Mouse (Mus musculus): ENCODE results near the gene Il21r. TPM values are rescaled to one million over a fixed set of nuclear protein-coding genes. Genes with fewer than 3 reads are reported as not detected.

Gene Il21r
- polyA plus RNA-seq, 1 experiment from 2014 or later, result 0.18 TPM

DNA sequence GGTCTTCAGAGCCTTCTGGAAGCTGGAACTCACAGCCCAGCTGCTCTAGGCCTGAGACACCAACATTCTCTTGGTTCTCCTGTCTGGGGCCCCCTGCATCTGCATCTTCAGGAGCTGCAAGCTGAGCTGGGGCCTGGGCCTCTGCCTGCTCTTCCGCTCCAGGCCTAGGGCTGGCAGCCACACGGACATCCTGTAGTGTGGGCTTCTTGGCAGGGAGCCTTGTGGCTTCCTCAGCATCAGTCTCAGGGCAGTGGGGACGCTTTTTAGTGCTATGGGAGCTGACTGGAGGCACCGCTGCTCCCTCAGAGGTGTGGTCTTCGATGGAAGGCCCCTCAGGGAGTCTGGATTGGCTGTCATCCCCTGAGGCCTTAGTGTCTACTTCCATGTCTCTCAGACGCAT, 40.7 kb downstream of the Il21r start:
- TF ChIP-seq CTCF (IDR thresholded peaks at IDR 0.05; ENCODE audit: low read depth), result no peak
- H3K4me3 ChIP-seq (replicated peaks; ENCODE audit: low read depth, low read length), result no peak overlapping the region
- H3K27me3 ChIP-seq (ENCODE audit: insufficient read depth, low read length), result no peaks in the 10 kb centered on the region
- 75% methylated on average over 6 of the region's 6 CpGs for WGBS
- DNase-seq (ENCODE audit: low spot score) (no peak), ATAC-seq (replicated peaks; ENCODE audit: low FRiP score, low read depth) (no peak)
- peaks cover 87% of the 10 kb centered on the region for H3K36me3 ChIP-seq (ENCODE audit: insufficient read depth, low read length)
- no peaks in the 10 kb centered on the region for H3K4me1 ChIP-seq (replicated peaks; ENCODE audit: insufficient read depth, low read length)
- no peak overlapping the region for H3K27ac ChIP-seq
- H3K9ac ChIP-seq (ENCODE audit: low read depth, low read length), result no peak overlapping the region
- no peaks in the 10 kb centered on the region for H3K9me3 ChIP-seq (replicated peaks; ENCODE audit: low read length)
- H3K4me2 ChIP-seq (ENCODE audit: low read length), result no peak overlapping the region

DNA sequence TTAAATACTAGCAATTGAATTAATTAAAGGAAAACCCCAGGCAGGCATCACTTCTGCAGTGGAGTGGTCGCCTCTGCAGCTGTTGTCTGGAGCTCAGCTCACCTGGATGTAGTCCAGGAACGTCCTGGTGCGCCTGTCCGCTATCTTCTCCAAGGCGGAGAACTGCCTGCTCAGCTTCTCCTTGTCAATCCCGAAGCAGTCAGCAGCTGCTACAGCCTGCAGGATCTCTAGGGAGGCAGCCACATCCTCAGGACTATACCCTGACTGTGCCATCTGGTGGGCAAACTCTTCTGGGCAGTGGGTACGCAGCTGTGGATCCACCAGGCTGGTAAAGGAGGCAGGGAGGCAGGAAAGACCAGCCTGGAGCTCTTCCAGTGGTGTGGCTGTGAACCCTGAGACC, 42.2 kb downstream of the Il21r start:
- WGBS, result 88% methylated on average over 7 of the region's 7 CpGs
- Histone ChIP-seq H3K4me3 (replicated peaks; ENCODE audit: low read depth, low read length) (no peak overlapping the region), H3K9me3 (replicated peaks; ENCODE audit: low read length) (no peaks in the 10 kb centered on the region), H3K9ac (ENCODE audit: low read depth, low read length) (no peak overlapping the region), H3K36me3 (ENCODE audit: insufficient read depth, low read length) (peaks cover 98% of the 10 kb centered on the region), H3K27ac (no peak overlapping the region), H3K27me3 (ENCODE audit: insufficient read depth, low read length) (no peaks in the 10 kb centered on the region), H3K4me1 (replicated peaks; ENCODE audit: insufficient read depth, low read length) (no peaks in the 10 kb centered on the region), H3K4me2 (ENCODE audit: low read length) (no peak overlapping the region)
- TF ChIP-seq CTCF (IDR thresholded peaks at IDR 0.05; ENCODE audit: low read depth), result no peak
- DNase-seq (ENCODE audit: low spot score) (no peak), ATAC-seq (replicated peaks; ENCODE audit: low FRiP score, low read depth) (no peak)

DNA sequence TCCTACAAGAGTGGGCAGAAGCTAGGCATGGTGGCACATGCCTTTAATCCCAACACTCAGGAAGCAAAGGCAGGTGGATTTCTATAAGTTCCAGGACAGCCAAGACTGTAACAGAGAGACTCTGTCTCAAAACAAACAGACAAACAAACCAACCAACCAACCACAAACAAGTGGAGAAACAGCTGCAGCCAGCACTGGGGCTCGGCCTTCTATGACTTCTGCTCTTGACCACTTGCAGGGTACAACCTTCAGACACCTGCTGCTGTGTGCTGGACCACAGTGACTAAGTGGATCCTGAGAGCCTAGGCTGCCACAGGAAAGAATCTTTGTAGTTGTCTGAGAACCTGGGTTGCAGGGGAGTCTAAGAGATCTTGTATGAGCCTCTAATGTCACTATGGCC, 45.8 kb downstream of the Il21r start:
- no peak for TF ChIP-seq CTCF (IDR thresholded peaks at IDR 0.05; ENCODE audit: low read depth)
- H3K9me3 ChIP-seq (replicated peaks; ENCODE audit: low read length), result no peaks in the 10 kb centered on the region
- H3K27ac ChIP-seq, result no peak overlapping the region
- no peak overlapping the region for H3K9ac ChIP-seq (ENCODE audit: low read depth, low read length)
- 95% methylated on average over 1 of the region's 1 CpGs for WGBS
- no peaks in the 10 kb centered on the region for H3K4me1 ChIP-seq (replicated peaks; ENCODE audit: insufficient read depth, low read length)
- no peak for DNase-seq (ENCODE audit: low spot score)
- H3K4me2 ChIP-seq (ENCODE audit: low read length), result no peak overlapping the region
- peaks cover 87% of the 10 kb centered on the region for H3K36me3 ChIP-seq (ENCODE audit: insufficient read depth, low read length)
- H3K27me3 ChIP-seq (ENCODE audit: insufficient read depth, low read length), result no peaks in the 10 kb centered on the region
- ATAC-seq (replicated peaks; ENCODE audit: low FRiP score, low read depth), result no peak
- H3K4me3 ChIP-seq (replicated peaks; ENCODE audit: low read depth, low read length), result no peak overlapping the region

DNA sequence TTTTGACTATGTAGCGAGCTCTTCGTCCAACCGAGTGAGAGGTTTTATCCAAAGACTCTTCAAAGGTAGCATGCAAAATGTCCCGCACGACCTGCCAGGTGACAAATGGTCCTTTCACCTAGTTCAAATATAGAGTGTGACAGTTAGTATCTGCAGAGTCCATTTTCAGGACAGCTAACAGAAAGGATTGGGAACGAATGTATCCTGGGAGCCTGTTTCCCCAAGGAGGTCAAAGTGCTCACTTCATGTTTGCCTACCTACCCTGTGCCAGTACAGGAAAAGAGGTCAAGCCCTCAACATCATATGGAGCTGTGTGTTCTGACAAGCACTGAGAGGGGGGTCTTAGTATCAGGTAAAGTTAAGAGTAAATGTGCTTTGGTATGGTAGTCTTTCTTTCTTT, 54.3 kb downstream of the Il21r start:
- no peaks in the 10 kb centered on the region for H3K27me3 ChIP-seq (ENCODE audit: insufficient read depth, low read length)
- no peaks in the 10 kb centered on the region for H3K9me3 ChIP-seq (replicated peaks; ENCODE audit: low read length)
- H3K4me1 ChIP-seq (replicated peaks; ENCODE audit: insufficient read depth, low read length), result no peaks in the 10 kb centered on the region
- DNase-seq (ENCODE audit: low spot score) (no peak), ATAC-seq (replicated peaks; ENCODE audit: low FRiP score, low read depth) (no peak)
- no peak overlapping the region for H3K4me2 ChIP-seq (ENCODE audit: low read length)
- peaks cover 79% of the 10 kb centered on the region for H3K36me3 ChIP-seq (ENCODE audit: insufficient read depth, low read length)
- no peak overlapping the region for H3K9ac ChIP-seq (ENCODE audit: low read depth, low read length)
- TF ChIP-seq CTCF (IDR thresholded peaks at IDR 0.05; ENCODE audit: low read depth), result no peak
- no peak overlapping the region for H3K27ac ChIP-seq
- WGBS, result 93% methylated on average over 6 of the region's 6 CpGs
- no peak overlapping the region for H3K4me3 ChIP-seq (replicated peaks; ENCODE audit: low read depth, low read length)

DNA sequence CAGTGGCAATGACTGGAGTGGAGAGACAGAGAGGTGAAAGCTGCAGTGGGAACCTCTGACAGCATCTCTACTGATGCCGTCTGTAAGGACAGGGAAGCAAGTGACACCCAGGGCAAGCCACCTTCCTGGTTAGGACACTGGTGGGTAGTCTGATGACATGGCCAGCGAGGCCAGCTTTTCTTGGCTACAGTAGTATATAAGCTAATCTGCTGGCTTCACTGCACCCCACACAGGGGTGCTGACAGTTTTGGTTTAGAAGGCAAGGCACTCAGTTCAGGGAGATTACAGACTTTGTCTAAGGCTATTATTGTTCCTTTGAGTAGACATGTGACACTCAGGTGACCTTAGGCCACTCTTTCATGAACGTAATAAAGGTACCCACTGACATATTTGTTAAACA, 60.4 kb downstream of the Il21r start:
- H3K4me3 ChIP-seq (replicated peaks; ENCODE audit: low read depth, low read length), result no peak overlapping the region
- H3K36me3 ChIP-seq (ENCODE audit: insufficient read depth, low read length), result peaks cover 79% of the 10 kb centered on the region
- H3K27me3 ChIP-seq (ENCODE audit: insufficient read depth, low read length), result no peaks in the 10 kb centered on the region
- no peaks in the 10 kb centered on the region for H3K4me1 ChIP-seq (replicated peaks; ENCODE audit: insufficient read depth, low read length)
- ATAC-seq (replicated peaks; ENCODE audit: low FRiP score, low read depth), result no peak
- no peak for DNase-seq (ENCODE audit: low spot score)
- TF ChIP-seq CTCF (IDR thresholded peaks at IDR 0.05; ENCODE audit: low read depth), result no peak
- no peak overlapping the region for H3K27ac ChIP-seq
- no peak overlapping the region for H3K9ac ChIP-seq (ENCODE audit: low read depth, low read length)
- WGBS, result 89% methylated on average over 3 of the region's 3 CpGs
- H3K9me3 ChIP-seq (replicated peaks; ENCODE audit: low read length), result no peaks in the 10 kb centered on the region
- H3K4me2 ChIP-seq (ENCODE audit: low read length), result no peak overlapping the region

DNA sequence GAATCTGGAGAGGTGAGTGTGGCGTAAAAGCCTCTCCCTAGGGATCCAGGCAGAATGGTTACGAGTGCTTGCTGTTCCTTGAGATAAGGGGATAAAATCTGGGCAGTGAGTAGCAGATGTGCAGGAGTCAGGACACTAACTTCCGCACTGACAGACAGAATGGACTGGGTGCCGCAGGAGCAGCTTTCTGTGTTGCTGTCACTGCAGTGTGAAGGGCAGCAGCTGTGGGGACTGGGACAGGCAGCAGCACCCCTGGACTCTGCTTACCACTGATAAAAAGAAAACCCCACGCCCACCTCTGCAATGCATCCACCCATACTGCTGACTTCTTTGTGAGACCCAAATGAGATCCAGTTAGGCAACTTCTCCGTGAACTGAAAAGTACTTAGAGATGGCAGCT, 67.6 kb downstream of the Il21r start:
- no peak for ATAC-seq (replicated peaks; ENCODE audit: low FRiP score, low read depth)

DNA sequence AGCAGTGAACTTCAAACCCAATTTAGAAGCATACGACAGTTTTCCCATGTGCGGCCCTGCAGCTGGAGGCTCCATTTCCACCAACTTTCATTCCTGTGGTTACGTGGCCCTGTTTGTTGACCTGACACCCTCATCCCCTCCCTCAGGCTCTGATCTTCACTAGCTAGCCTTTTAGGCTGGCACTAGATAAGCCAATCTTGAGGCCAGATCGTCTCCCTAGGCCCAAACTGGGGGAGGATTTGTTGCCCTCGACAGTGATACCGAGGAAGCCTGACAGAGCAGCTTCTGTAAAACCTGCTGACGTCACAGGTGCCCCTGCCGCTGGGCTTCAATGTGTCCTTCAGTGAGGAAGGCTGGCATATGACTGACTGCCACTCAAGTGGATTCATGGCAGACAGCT, 68.2 kb downstream of the Il21r start:
- Histone ChIP-seq H3K4me2 (ENCODE audit: low read length) (no peak overlapping the region), H3K27me3 (ENCODE audit: insufficient read depth, low read length) (no peaks in the 10 kb centered on the region), H3K4me3 (replicated peaks; ENCODE audit: low read depth, low read length) (no peak overlapping the region), H3K4me1 (replicated peaks; ENCODE audit: insufficient read depth, low read length) (no peaks in the 10 kb centered on the region), H3K9ac (ENCODE audit: low read depth, low read length) (no peak overlapping the region), H3K36me3 (ENCODE audit: insufficient read depth, low read length) (peaks cover 90% of the 10 kb centered on the region), H3K9me3 (replicated peaks; ENCODE audit: low read length) (no peaks in the 10 kb centered on the region), H3K27ac (no peak overlapping the region)
- ATAC-seq (replicated peaks; ENCODE audit: low FRiP score, low read depth) (no peak), DNase-seq (ENCODE audit: low spot score) (no peak)
- WGBS, result 71% methylated on average over 8 of the region's 8 CpGs
- TF ChIP-seq CTCF (IDR thresholded peaks at IDR 0.05; ENCODE audit: low read depth), result no peak

More for the DNA sequence above, 67.6 kb downstream of the Il21r start:
- Histone ChIP-seq H3K9me3 (replicated peaks; ENCODE audit: low read length) (no peaks in the 10 kb centered on the region), H3K4me2 (ENCODE audit: low read length) (no peak overlapping the region), H3K9ac (ENCODE audit: low read depth, low read length) (no peak overlapping the region), H3K27me3 (ENCODE audit: insufficient read depth, low read length) (no peaks in the 10 kb centered on the region), H3K4me3 (replicated peaks; ENCODE audit: low read depth, low read length) (no peak overlapping the region), H3K4me1 (replicated peaks; ENCODE audit: insufficient read depth, low read length) (no peaks in the 10 kb centered on the region), H3K36me3 (ENCODE audit: insufficient read depth, low read length) (peaks cover 90% of the 10 kb centered on the region), H3K27ac (no peak overlapping the region)
- 73% methylated on average over 6 of the region's 6 CpGs for WGBS
- no peak for TF ChIP-seq CTCF (IDR thresholded peaks at IDR 0.05; ENCODE audit: low read depth)
- DNase-seq (ENCODE audit: low spot score), result no peak

All from kidney, postnatal 0 days (tissue).